Mouse (Mus musculus) adrenal gland, adult (tissue): ENCODE data around the gene Tnfaip8l1.

ENCODE experiments used
- DNase-seq, 2 experiments: peaks; one replicate each; pipeline ENCODE4 v3.0.0; 2022 to 2023; ENCODE audit warnings: low spot score in 1 of 2; ENCODE audit not compliant: inconsistent age in 2 of 2

The Tnfaip8l1 gene

GRCm38 (mm10) chr17:56217670-56218069, 55.4 kb downstream of the Tnfaip8l1 start:
- DNase-seq: peak in 1 of 2 experiments; percentile 63

GRCm38 (mm10) chr17:56218377-56219191, 56.3 kb downstream of the Tnfaip8l1 start, which contains the start of gene Dpp9:
Gene Dpp9, minus strand, starts transcription at chr17:56218905.
- peak; percentile 95 to 97 for DNase-seq

GRCm38 (mm10) chr17:56219251-56219650, 57.0 kb downstream of the Tnfaip8l1 start:
- no peak for DNase-seq

GRCm38 (mm10) chr17:56219805-56220204, 57.5 kb downstream of the Tnfaip8l1 start:
- peak; percentile 40 to 80 for DNase-seq
